In genomic region chr14:67536787-67537659, GRCm38 (mm10) we compare ENCODE assay signal across 9 mouse cellular contexts.
DNase-seq lines count a peak whose midpoint lies in the region; ATAC-seq and TF ChIP-seq lines count a peak whose summit lies in the region.
"Had no signal": no experiment of that assay in that cellular context is flagged by ENCODE, and none has a peak within 500 bp of the region (broad histone marks: within the 10 kb centered on the region; RNA-seq: fewer than 3 reads in every experiment).

No protein-coding gene starts in this region.

- no peaks in the 10 kb centered on the region for H3K9me3 ChIP-seq in hindbrain, embryonic 16.5 days (ENCODE audit: control insufficient read depth, low read length)
- H3K9me3 ChIP-seq in lung, postnatal 0 days (ENCODE audit: low read length), result no peaks in the 10 kb centered on the region
- H3K9me3 ChIP-seq: heart, embryonic 15.5 days had no signal

- no peaks in the 10 kb centered on the region for H3K36me3 ChIP-seq in hindbrain, embryonic 16.5 days (ENCODE audit: control insufficient read depth, insufficient read depth, low read length)
- H3K36me3 ChIP-seq in lung, postnatal 0 days (ENCODE audit: insufficient read depth, low read length), result no peaks in the 10 kb centered on the region
- H3K36me3 ChIP-seq: heart, embryonic 15.5 days had no signal

- no peaks in the 10 kb centered on the region for H3K27me3 ChIP-seq in hindbrain, embryonic 16.5 days (replicated peaks; ENCODE audit: control insufficient read depth, insufficient read depth, low read length)
- H3K27me3 ChIP-seq in lung, postnatal 0 days (replicated peaks; ENCODE audit: insufficient read depth, low read length), result no peaks in the 10 kb centered on the region
- H3K27me3 ChIP-seq: heart, embryonic 15.5 days had no signal

- H3K4me1 ChIP-seq in hindbrain, embryonic 16.5 days (ENCODE audit: control insufficient read depth, insufficient read depth, low read depth, low read length), result peaks cover 19% of the 10 kb centered on the region
- no peaks in the 10 kb centered on the region for H3K4me1 ChIP-seq in lung, postnatal 0 days (ENCODE audit: insufficient read depth, low read depth, low read length)

- H3K27ac ChIP-seq in hindbrain, embryonic 16.5 days (ENCODE audit: low read depth, low read length), result peak overlapping the region; percentile 52
- H3K27ac ChIP-seq in lung, postnatal 0 days (ENCODE audit: low read length), result no peak overlapping the region
- H3K27ac ChIP-seq: heart, embryonic 15.5 days had no signal

- TF ChIP-seq CTCF in lung, postnatal 0 days (IDR thresholded peaks at IDR 0.05), result no peak

- WGBS in hindbrain, embryonic 16.5 days, result 15% methylated on average over 8 of the region's 8 CpGs
- WGBS in lung, postnatal 0 days, result 29% methylated on average over 8 of the region's 8 CpGs

- 0 out of 2 replicates have a peak overlapping the region, but pooled peaks have one; percentile 19 for H3K9ac ChIP-seq in hindbrain, embryonic 16.5 days (ENCODE audit: low read depth, low read length)
- H3K9ac ChIP-seq in lung, postnatal 0 days (replicated peaks; ENCODE audit: low read depth), result no peak overlapping the region
- H3K9ac ChIP-seq: heart, embryonic 15.5 days had no signal

- TF ChIP-seq EP300 in lung, postnatal 0 days (IDR thresholded peaks at IDR 0.05), result no peak

- peak; percentile 90 for ATAC-seq in hindbrain, embryonic 16.5 days
- ATAC-seq in lung, postnatal 0 days, result peak; percentile 28; the same call in 1 of the 2 replicates
- ATAC-seq in monocyte, adult 5-6 weeks (replicated peaks; ENCODE audit: insufficient number of reproducible peaks, low FRiP score, low TSS enrichment, poor library complexity, severe bottlenecking), result no peak

- no peak overlapping the region for H3K4me3 ChIP-seq in hindbrain, embryonic 16.5 days (ENCODE audit: low read length)
- no peak overlapping the region for H3K4me3 ChIP-seq in lung, postnatal 0 days (ENCODE audit: low read depth, low read length)
- H3K4me3 ChIP-seq: heart, embryonic 15.5 days had no signal

- peak; percentile 7 for DNase-seq in WW6 (ENCODE audit: low read depth, low spot score)
- DNase-seq in cerebellum, postnatal 10 days, result peak; percentile 89 to 94
- peak; percentile 3 to 16 for DNase-seq in frontal cortex, postnatal 25 days (ENCODE audit: low spot score in 2 of 2)
- peak; percentile 8 for DNase-seq in lung, postnatal 0 days (ENCODE audit: low spot score)
- DNase-seq in right cerebral cortex, postnatal 36 days (ENCODE audit: low spot score in 2 of 2), result peak; percentile 11 to 22
- no peak for DNase-seq in spleen, adult 12 weeks (ENCODE audit: low spot score)

- H3K4me2 ChIP-seq in hindbrain, embryonic 16.5 days (ENCODE audit: low read length), result peak overlapping the region; percentile 18; the same call in 1 of the 2 replicates
- H3K4me2 ChIP-seq in lung, postnatal 0 days (replicated peaks; ENCODE audit: low read depth, low read length), result no peak overlapping the region
- H3K4me2 ChIP-seq: heart, embryonic 15.5 days had no signal
